9 mouse cellular contexts compared by ENCODE assay signal in genomic region chr1:76276624-76277023, GRCm38 (mm10).
"Had no signal": no experiment of that assay in that cellular context is flagged by ENCODE, and none has a peak within 500 bp of the region (broad histone marks: within the 10 kb centered on the region; RNA-seq: fewer than 3 reads in every experiment).

No protein-coding gene starts in this region.

- H3K27me3 ChIP-seq: liver, embryonic 13.5 days; midbrain, embryonic 13.5 days; stomach, embryonic 15.5 days had no signal

- H3K9me3 ChIP-seq: liver, embryonic 13.5 days; midbrain, embryonic 13.5 days; stomach, embryonic 15.5 days had no signal

- ATAC-seq: liver, postnatal 0 days; midbrain, embryonic 13.5 days had no signal

- H3K36me3 ChIP-seq: liver, embryonic 13.5 days; midbrain, embryonic 13.5 days; stomach, embryonic 15.5 days had no signal

- H3K9ac ChIP-seq: liver, embryonic 13.5 days; liver, postnatal 0 days; midbrain, embryonic 13.5 days; stomach, embryonic 15.5 days had no signal

- H3K4me1 ChIP-seq: liver, embryonic 13.5 days; midbrain, embryonic 13.5 days; stomach, embryonic 15.5 days had no signal

- H3K4me3 ChIP-seq: left cerebral cortex, adult 2 months; liver, embryonic 13.5 days; midbrain, embryonic 13.5 days; stomach, embryonic 15.5 days had no signal

- H3K4me2 ChIP-seq: liver, embryonic 13.5 days; midbrain, embryonic 13.5 days; stomach, embryonic 15.5 days had no signal

- H3K27ac ChIP-seq: left cerebral cortex, adult 2 months; liver, embryonic 13.5 days; midbrain, embryonic 13.5 days; stomach, embryonic 15.5 days had no signal

- DNase-seq: liver; liver, embryonic 13.5 days; liver, postnatal 0 days; right cerebral cortex, postnatal 14 days; thymus, adult 2 months; thymus, postnatal 25 days had no signal
